Mouse (Mus musculus): ENCODE data around the gene Alkbh6.

The Alkbh6 gene

DNA sequence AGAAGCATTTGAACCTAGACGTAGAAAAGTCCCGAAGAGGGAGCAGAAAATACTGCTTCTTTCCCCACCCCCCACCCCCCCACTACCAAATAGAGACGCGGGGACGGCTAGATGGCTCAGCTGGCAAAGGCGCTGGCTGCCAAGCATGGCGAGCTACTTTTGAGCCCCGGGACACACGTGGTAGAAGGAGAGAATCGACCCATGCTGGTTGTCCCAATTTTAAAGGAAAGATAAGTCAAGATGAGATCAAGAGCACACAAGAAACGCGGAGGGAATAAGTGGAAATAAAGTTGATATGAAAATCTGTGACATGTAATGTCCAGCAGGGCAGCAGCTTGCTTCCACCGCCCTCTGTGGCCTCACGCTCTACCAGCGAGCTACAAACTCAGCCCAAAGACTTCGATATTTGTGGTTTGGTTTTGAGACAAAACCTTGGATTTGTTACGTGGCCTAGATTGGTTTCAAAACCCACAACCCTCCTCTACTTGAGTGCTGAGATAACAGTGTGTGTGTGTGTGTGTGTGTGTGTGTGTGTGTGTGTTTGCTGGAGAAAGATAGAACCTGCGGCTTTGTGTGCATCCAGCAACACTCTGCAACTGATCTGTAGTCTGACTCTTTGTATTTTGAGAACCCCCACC is 24.2 kb downstream of the Alkbh6 start:
- peak; percentile 53 for DNase-seq

DNA sequence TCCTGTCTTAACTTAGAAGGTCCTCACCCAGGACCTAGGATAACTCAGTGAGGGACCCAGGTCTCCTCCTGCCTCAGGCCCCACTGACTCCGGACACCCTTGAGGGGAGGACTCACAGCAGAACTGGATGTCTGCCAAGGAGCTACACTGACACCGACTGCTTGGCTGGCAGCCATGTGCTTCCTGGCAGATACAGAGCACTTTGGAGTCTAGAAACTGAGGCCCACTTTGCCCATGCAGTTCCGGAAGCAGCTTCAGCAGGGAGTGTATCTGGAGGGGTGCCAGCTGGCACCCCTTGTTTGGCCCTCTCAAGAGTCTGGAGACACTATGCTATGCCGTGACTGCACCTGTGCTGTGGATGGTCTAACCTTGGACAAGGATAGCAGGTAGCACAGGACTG is 24.9 kb downstream of the Alkbh6 start:
- peak; percentile 91 for DNase-seq

DNA sequence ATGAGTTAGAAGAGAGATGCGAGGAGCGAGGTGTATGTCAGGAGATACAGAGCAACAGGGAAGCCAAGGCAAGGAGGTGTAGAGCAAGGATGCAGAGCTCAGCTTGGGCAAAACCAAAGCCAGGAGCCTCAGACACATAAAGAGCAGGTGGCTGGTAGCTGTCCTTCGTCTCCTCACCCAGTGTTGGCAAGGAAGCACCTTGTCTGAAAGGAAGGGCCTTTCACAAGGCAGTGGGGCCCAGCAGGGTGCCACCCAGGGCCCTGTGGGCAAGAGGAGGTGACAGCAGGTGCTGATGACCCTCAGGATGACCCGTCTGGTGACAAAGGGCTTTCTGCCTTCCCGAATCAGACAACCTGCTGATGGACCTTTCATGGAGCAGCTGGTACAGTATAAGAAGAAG is 26.0 kb downstream of the Alkbh6 start:
- peak; percentile 75 for DNase-seq

DNA sequence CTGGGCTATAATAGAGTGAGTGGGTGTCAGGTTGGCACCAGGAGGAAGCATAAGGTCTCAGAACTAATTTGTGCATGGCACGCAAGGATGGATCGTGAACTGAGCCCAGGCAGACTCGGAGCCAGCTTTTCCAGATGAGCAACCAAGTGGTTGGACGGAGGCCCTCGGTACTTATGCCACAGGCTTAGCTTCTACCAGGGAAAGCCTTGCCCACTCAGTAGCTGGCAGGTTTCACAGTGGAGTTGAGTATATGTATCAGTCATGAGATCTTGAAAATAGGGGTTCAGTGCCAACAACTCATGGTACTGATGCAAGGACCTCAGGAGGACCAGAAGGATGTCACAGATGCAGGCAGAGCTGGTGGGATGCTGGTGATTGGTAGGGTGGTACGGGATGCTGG is 27.2 kb downstream of the Alkbh6 start:
- no peak for DNase-seq

DNA sequence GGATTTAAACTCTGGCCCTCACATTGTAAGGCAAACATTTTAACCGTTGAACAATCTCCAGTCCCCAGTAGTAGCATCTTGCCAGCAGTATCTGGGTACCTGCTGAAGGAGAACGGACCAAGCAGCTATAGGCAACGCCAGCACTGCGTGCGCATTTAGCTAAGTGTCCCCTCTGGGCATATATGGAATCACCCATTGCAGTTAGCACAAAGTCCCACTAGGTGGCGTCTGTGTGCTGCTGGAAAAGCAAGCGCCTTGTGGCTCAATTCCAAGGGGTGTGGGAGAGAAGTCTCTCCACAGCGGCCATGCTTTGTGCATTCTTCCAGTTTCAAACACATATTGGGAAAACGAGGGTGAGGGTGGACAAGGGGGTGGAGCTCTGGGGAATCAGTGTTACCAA is 27.9 kb downstream of the Alkbh6 start:
- peak; percentile 89 for DNase-seq

DNA sequence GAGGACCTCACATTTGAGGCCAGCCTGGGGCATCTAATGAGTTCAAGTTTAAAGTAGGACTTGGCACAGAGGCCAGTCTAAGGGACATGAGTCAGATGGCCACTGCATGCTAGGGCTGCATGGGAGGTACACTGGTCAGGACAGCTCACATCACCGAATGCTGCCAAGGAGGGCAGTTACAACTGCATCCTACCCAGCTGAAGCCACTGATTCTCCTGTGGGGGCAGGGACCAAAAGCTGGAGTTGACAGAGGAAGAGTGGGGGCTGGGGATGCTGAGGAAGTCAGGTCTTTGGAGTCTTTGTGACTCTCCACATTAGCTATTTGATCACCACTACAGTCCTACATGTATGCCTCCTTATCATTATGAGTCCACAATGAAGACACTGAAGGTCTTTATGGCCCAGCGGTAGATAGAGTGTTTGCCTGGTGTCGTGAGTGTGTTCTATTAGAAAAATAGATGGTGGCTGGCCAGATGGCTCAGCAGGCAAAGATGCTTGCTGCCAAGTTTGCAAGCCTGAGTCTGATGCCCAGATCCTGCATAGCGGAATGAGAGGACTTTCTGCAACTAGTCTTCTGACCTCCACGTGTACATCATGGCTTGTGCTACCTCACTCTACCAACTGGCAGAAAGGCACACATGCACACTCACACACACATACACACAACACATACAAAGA is 31.1 kb downstream of the Alkbh6 start:
- peak; percentile 80 for DNase-seq

DNA sequence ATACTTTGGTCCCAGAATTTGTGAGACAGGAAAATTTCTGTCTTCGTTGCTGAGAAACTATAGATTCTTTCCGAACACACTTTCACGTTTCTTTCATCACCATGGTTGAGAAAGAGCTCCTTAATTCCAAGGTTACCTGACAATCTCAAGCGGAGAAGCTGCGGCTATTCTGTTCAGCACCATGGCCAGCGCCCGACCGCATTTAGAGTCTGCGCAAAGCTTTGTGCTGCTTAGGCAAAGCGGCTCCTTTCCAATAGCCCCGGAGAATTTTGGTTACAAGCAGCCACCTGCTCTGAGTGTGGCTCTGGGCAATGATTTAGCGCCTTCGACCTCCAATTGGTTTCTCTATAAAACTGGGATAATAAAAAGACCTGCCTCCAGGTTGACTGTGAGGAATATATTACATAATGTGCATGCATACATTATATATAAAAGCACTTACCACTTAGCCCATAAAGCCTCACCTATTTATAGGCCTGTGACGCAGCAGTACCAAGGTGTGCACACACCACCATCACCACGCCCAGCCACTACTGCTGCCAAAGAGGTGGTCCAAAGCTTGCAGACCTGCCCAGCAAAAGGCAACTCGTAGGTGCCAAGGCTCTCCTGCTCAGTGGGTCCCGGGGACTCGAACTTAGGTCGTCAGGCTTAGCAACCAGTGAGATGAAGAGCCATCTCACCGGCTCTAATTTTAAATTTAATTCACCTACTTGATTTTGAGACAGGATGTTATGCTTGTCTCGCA is 38.3 kb downstream of the Alkbh6 start:
- no peak for DNase-seq

DNA sequence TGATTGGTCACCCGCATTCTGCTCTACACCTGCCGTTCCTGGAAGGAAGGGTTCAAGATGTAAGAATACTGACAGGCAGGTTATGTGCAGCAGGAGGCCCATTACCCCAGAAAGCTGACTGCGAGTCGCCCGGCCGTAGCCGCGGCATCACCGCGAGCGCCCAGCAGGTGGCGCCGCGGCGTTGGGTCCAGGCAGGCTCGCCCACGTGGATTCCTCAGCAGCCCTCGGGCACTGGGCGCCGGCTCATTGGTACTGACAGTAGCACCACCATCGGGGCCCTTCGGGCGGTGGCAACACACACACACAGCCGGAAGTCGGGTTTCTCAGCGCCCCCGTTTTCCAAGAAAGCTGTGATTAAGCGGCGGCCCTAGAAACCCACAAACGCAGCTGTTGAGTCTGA is 39.3 kb downstream of the Alkbh6 start:
- peak; percentile 84 for DNase-seq

DNA sequence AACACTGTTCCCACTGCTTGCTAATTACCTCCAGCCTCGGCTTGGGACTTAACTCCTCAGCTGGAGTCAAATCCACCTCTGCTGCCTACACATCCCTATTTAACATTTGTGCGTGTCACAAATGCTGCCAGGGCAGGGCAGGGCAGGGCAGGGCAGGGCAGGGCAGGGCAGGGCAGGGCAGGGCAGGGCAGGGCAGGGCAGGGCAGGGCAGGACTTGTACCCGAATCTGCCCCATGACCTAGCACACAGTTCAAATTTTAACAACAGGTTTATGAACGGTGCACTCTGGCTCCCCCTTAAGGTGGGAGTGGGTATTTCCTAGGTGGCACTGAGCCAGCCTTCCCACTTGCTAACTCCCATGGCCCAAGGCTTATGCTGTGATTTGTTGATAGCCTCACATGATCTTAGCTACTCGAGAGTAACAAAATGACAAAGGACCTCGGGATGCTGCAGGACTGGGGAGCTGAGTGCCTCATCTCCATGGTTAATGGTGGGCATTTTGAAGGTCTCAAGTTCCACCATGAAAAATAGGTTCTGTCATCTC is 44.8 kb downstream of the Alkbh6 start:
- DNase-seq: peak; percentile 69

DNA sequence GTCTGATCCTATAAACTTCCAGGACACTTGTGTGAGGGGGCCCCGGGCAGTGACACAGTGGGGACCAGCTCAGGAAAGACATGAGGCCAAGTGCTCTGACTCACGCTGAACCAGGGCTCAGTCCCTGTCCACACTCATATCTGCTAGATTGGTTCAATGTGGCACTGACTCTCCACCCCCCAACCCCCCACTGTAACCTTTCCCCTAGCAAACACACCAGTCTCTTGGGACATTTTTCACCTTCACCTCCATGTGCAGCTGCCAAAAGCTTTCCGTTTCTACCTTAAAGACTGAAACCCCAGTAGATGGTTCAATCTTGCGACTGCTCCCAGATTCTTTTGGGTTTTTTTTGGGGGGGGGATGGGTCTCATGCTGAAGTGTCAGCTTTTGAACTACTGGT is 45.5 kb downstream of the Alkbh6 start:
- DNase-seq: no peak

DNA sequence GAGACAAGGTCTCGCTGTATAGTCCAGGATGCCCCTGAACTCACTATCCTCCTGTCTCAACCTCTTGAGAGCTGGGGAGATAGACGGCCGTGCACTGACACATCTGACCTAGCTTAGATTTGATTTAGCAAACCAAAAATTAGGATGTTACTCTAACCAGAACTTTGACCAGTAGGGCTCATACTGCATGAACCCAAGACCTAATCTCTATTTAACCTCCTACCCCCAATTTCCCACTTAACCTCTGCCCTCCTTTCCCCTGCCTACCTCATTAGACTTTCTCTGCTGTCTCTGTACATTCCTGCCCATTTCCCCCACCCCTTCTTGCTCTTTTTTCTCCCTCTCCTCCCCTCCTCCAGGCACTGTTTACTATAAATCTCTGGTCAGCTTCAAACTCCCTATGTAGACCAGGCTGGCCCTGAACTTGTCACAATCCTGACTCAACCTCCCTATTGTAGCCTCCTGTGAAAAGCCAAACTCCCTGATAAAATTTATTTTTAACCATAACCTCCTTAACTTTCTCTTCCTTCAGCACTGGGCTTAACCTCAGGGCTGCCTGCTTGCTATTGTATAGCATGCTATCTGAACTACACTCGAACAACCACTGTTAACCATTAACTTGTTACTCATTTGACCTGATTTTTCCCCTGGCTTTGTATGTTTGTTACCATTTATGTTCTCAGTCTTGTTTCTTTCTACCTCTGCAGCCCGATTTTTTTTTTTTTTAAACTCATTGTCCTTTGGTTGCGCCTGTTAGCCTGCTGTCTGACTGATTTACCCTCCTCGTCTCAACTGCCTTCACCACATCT is 50.1 kb downstream of the Alkbh6 start:
- DNase-seq: peak; percentile 4

DNA sequence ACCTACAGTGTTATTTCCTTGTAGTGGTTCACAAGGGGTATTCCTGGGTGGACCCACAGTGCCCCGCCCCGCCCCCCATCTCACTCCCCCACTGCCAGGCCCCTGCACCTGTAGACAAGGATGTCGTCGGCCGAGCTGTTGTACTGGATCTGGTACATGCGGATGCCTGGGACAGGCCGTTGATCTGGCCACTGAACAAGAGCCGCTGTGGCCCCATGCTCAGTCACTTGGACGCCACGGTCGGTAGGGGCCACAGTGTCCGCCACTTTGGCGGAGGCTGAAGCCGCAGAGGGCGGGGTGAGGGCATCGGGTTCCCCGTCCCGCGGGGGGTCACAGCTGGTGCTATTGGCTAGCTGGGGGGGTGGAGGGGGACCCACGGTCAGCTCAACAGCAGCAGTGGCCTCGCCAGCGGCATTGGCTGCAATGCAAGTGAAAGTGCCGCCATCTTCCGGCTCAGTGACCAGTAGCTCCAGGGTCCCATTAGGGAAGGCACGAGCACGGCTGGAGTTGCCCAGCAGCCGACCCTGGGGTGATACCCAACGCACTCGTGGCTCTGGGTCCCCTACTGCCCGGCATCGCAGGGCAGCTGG is 50.9 kb downstream of the Alkbh6 start:
- no peak for DNase-seq

DNA sequence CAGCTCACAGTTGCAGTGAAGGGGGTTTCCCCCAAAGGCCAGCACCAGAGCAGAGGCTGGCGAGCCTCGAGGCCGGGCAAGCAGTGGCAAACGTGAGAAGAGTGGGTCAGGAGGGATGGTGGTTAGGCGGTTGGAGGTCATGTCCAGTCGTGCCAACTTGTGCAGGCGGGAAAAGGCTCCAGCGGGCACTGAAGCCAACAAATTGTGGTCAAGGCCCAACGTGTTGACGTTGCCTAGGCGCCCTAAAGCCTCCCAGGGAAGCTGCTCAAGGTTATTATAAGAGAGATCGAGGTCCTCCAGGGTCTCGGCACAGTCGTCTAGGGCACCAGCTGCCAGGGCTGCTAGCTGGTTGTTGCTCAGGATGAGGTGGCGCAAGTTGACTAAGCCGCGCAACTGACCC is 51.5 kb downstream of the Alkbh6 start:
- DNase-seq: no peak

DNA sequence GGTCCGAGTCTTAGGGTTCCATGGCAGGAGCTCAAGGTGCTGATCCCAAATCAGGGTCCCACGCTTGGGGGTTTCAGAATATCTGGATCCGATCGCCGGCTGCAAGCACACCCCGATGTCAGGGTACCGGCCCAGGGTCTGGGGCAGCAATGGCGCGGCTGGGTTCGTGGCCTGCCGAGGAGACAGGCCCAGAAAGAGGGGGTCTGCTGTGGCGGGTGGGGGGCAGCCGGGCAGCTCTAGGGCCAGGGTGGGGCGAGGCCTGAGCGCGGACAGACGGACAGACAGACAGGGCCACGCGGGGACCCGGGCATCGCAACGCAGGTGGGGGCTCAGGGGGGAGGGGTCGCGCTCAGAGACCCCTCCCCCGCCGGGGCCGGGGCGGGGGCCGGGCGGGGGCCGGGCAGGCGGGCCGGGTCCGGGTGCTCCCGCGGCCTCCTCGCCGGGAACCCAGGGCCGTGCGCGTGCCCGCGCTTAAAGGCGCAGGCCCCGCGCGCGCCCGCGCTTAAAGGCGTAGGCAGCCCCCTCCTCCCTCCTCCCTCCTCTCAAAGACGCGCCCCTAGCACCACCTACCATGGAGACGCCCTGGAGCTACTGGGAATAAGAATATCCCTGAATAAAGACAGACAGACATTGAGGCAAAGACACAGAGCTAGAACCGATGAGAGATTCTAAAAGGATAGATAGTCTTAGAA is 54.3 kb downstream of the Alkbh6 start, which contains the start of gene Lrfn3:
Lrfn3 (minus strand) TSS at position 121 of the 692 bp plus-strand sequence.
- peak; percentile 76 for DNase-seq

DNA sequence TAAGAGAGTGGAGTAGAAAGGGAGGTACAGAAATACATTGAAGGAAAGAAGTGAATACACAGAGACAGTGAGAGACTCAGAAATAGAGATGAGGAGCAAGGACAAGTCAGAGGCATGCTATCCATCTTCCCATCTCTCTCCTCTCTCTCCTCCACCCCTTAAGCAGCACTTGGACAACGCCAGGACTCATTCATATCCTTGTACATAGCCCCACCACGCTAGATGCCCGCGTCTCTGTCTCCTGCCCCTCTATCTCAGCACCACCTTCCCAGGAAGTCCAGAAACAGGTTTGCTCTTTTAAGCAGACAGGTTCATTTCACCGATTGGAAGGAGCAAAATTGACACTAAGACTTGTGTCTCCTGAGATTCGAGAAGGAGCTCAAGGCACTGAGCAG is 54.8 kb downstream of the Alkbh6 start:
- DNase-seq: peak; percentile 25
